Mouse (Mus musculus) kidney, adult 2 months (tissue): Measurements from ENCODE around the gene Zgrf1.

ENCODE experiments used
- CTCF ChIP-seq: fragments of 200-500 bp; conservative IDR thresholded peaks from 2 replicates; pipeline ENCODE4 v1.5.1; 2011; ENCODE audit warnings: low read depth, mild to moderate bottlenecking, control low read depth, low read length, moderate library complexity, mixed read lengths; ENCODE audit not compliant: insufficient read depth, insufficient read length
- POLR2A ChIP-seq: fragments of 200-500 bp; IDR thresholded peaks from one replicate; pipeline ENCODE4 v1.6.1; 2011; ENCODE audit warnings: low read depth, low read length, control low read depth

- TF ChIP-seq CTCF: 0 out of 2 replicates have a peak, but pooled peaks have one; percentile 4
- no peak for TF ChIP-seq POLR2A
Measured at GRCm38 (mm10) chr3:127608109-127608508, 54.8 kb downstream of the Zgrf1 start.
